Mouse (Mus musculus): ENCODE results near the gene Clns1a. TPM values are rescaled to one million over a fixed set of nuclear protein-coding genes. Genes with fewer than 3 reads are reported as not detected.
A peak's percentile ranks its signal among the peaks of the same experiment; 100 is the strongest.

Clns1a gene
- polyA plus RNA-seq, 1 experiment from 2014 or later: 251 TPM

- Histone ChIP-seq H3K27ac (no peak overlapping the region), H3K9me3 (no peaks in the 10 kb centered on the region), H3K27me3 (ENCODE audit: insufficient read depth, poor library complexity, severe bottlenecking) (peaks cover 8% of the 10 kb centered on the region), H3K36me3 (no peaks in the 10 kb centered on the region), H3K4me3 (no peak overlapping the region), H3K4me1 (replicated peaks) (peaks cover 65% of the 10 kb centered on the region)
- DNase-seq (ENCODE audit: low spot score): no peak
- 93% methylated on average over 5 of the region's 5 CpGs for WGBS
These were observed 37.2 kb downstream of the Clns1a start for GRCm38 (mm10) chr7:97733606-97734005.

GRCm38 (mm10) chr7:97735021-97735420, 38.6 kb downstream of the Clns1a start:
- 83% methylated on average over 8 of the region's 8 CpGs for WGBS
- peaks cover 8% of the 10 kb centered on the region for H3K27me3 ChIP-seq (ENCODE audit: insufficient read depth, poor library complexity, severe bottlenecking)
- no peak overlapping the region for H3K27ac ChIP-seq
- DNase-seq (ENCODE audit: low spot score): no peak
- no peak overlapping the region for H3K4me3 ChIP-seq
- no peaks in the 10 kb centered on the region for H3K9me3 ChIP-seq
- no peaks in the 10 kb centered on the region for H3K36me3 ChIP-seq
- peaks cover 51% of the 10 kb centered on the region for H3K4me1 ChIP-seq (replicated peaks)

- Histone ChIP-seq H3K9me3 (no peaks in the 10 kb centered on the region), H3K4me1 (replicated peaks) (peaks cover 48% of the 10 kb centered on the region), H3K27me3 (ENCODE audit: insufficient read depth, poor library complexity, severe bottlenecking) (peaks cover 8% of the 10 kb centered on the region), H3K4me3 (no peak overlapping the region), H3K36me3 (no peaks in the 10 kb centered on the region), H3K27ac (no peak overlapping the region)
- WGBS: 31% methylated on average over 4 of the region's 4 CpGs
- DNase-seq (ENCODE audit: low spot score): no peak
These were observed 39.5 kb downstream of the Clns1a start for GRCm38 (mm10) chr7:97735886-97736420.

- Histone ChIP-seq H3K36me3 (no peaks in the 10 kb centered on the region), H3K9me3 (no peaks in the 10 kb centered on the region), H3K4me3 (peak overlapping the region; percentile 71), H3K27me3 (ENCODE audit: insufficient read depth, poor library complexity, severe bottlenecking) (peaks cover 8% of the 10 kb centered on the region), H3K4me1 (replicated peaks) (peaks cover 50% of the 10 kb centered on the region), H3K27ac (peak overlapping the region; percentile 90)
- WGBS: 8% methylated on average over 12 of the region's 12 CpGs
- no peak for DNase-seq (ENCODE audit: low spot score)
These were observed 40.8 kb downstream of the Clns1a start for GRCm38 (mm10) chr7:97737256-97737637.

GRCm38 (mm10) chr7:97737638-97738456, 41.4 kb downstream of the Clns1a start, which contains the start of gene Aqp11:
TSS of gene Aqp11 (minus strand) at chr7:97738289.
- no peaks in the 10 kb centered on the region for H3K36me3 ChIP-seq
- H3K27ac ChIP-seq: peak within 1 kb of the TSS; percentile 90
- H3K4me1 ChIP-seq (replicated peaks): peaks cover 50% of the 10 kb centered on the region
- whole genome bisulfite sequencing: under 1% methylated on average over 53 of the region's 64 CpGs
- H3K9me3 ChIP-seq: no peaks in the 10 kb centered on the region
- peaks cover 8% of the 10 kb centered on the region for H3K27me3 ChIP-seq (ENCODE audit: insufficient read depth, poor library complexity, severe bottlenecking)
- H3K4me3 ChIP-seq: peak within 1 kb of the TSS; percentile 71
- peak; percentile 88 for DNase-seq (ENCODE audit: low spot score)

- Histone ChIP-seq H3K27me3 (ENCODE audit: insufficient read depth, poor library complexity, severe bottlenecking) (peaks cover 8% of the 10 kb centered on the region), H3K4me3 (no peak overlapping the region), H3K4me1 (replicated peaks) (peaks cover 43% of the 10 kb centered on the region), H3K27ac (no peak overlapping the region), H3K9me3 (no peaks in the 10 kb centered on the region), H3K36me3 (no peaks in the 10 kb centered on the region)
- 53% methylated on average over 10 of the region's 10 CpGs for WGBS
- no peak for DNase-seq (ENCODE audit: low spot score)
These were observed 44.5 kb downstream of the Clns1a start for GRCm38 (mm10) chr7:97740948-97741347.

- H3K27ac ChIP-seq: no peak overlapping the region
These were observed 45.4 kb downstream of the Clns1a start for GRCm38 (mm10) chr7:97741756-97742291.

GRCm38 (mm10) chr7:97745299-97745698, 48.9 kb downstream of the Clns1a start:
- Histone ChIP-seq H3K27ac (no peak overlapping the region), H3K36me3 (no peaks in the 10 kb centered on the region), H3K27me3 (ENCODE audit: insufficient read depth, poor library complexity, severe bottlenecking) (no peaks in the 10 kb centered on the region), H3K4me1 (replicated peaks) (peaks cover 42% of the 10 kb centered on the region), H3K4me3 (no peak overlapping the region), H3K9me3 (no peaks in the 10 kb centered on the region)
- 22% methylated on average over 3 of the region's 3 CpGs for WGBS
- DNase-seq (ENCODE audit: low spot score): peak; percentile 57

More at GRCm38 (mm10) chr7:97741756-97742291, 45.4 kb downstream of the Clns1a start:
- 40% methylated on average over 1 of the region's 1 CpGs for WGBS
- Histone ChIP-seq H3K36me3 (no peaks in the 10 kb centered on the region), H3K4me1 (replicated peaks) (peaks cover 36% of the 10 kb centered on the region), H3K9me3 (no peaks in the 10 kb centered on the region), H3K27me3 (ENCODE audit: insufficient read depth, poor library complexity, severe bottlenecking) (peaks cover 7% of the 10 kb centered on the region), H3K4me3 (no peak overlapping the region)
- no peak for DNase-seq (ENCODE audit: low spot score)

- Histone ChIP-seq H3K9me3 (no peaks in the 10 kb centered on the region), H3K4me1 (replicated peaks) (peaks cover 25% of the 10 kb centered on the region), H3K27ac (0 out of 2 replicates have a peak overlapping the region, but pooled peaks have one; percentile 12), H3K4me3 (no peak overlapping the region), H3K36me3 (no peaks in the 10 kb centered on the region), H3K27me3 (ENCODE audit: insufficient read depth, poor library complexity, severe bottlenecking) (no peaks in the 10 kb centered on the region)
- 72% methylated on average over 4 of the region's 4 CpGs for WGBS
- no peak for DNase-seq (ENCODE audit: low spot score)
These were observed 50.8 kb downstream of the Clns1a start for GRCm38 (mm10) chr7:97747176-97747707.

GRCm38 (mm10) chr7:97747787-97748497, 51.5 kb downstream of the Clns1a start:
- Histone ChIP-seq H3K27ac (peak overlapping the region; percentile 81), H3K9me3 (no peaks in the 10 kb centered on the region), H3K36me3 (no peaks in the 10 kb centered on the region), H3K4me1 (replicated peaks) (peaks cover 25% of the 10 kb centered on the region), H3K4me3 (0 out of 2 replicates have a peak overlapping the region, but pooled peaks have one; percentile 12), H3K27me3 (ENCODE audit: insufficient read depth, poor library complexity, severe bottlenecking) (no peaks in the 10 kb centered on the region)
- 28% methylated on average over 28 of the region's 28 CpGs for WGBS
- peak; percentile 83 for DNase-seq (ENCODE audit: low spot score)

- Histone ChIP-seq H3K36me3 (no peaks in the 10 kb centered on the region), H3K4me1 (replicated peaks) (peaks cover 25% of the 10 kb centered on the region), H3K27me3 (ENCODE audit: insufficient read depth, poor library complexity, severe bottlenecking) (no peaks in the 10 kb centered on the region), H3K27ac (peak overlapping the region; percentile 81), H3K9me3 (no peaks in the 10 kb centered on the region), H3K4me3 (peak overlapping the region; percentile 16)
- WGBS: 61% methylated on average over 10 of the region's 10 CpGs
- no peak for DNase-seq (ENCODE audit: low spot score)
These were observed 52.2 kb downstream of the Clns1a start for GRCm38 (mm10) chr7:97748527-97749206.

Data from hindbrain, embryonic 10.5 days (tissue).